Mouse (Mus musculus): Measurements from ENCODE around the gene Olfr1442. TPM values are rescaled to one million over a fixed set of nuclear protein-coding genes. Genes with fewer than 3 reads are reported as not detected.
A peak's percentile ranks its signal among the peaks of the same experiment; 100 is the strongest.

Olfr1442 gene
- polyA plus RNA-seq, 1 experiment: not detected

DNA sequence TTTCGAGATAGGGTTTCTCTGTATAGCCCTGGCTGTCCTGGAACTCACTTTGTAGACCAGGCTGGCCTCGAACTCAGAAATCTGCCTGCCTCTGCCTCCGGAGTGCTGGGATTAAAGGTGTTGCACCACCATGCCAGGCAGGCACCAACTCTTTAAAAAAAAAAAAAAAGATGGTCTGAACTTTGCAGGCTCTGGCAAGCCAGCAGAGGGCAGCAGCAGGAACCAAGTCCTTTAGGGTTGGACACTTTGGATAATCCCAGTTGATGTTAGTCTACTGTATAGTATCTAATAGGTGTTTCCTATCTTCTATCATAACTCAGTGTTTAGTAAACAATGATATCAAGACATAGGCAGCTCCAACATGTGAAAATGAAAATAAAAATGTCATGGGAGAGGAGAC lies 52.1 kb downstream of the Olfr1442 start:
- Histone ChIP-seq H3K27me3 (ENCODE audit: control insufficient read depth, insufficient read depth, low read length) (peaks cover 2% of the 10 kb centered on the region; the same call in 1 of the 2 replicates), H3K4me3 (ENCODE audit: extremely low read depth, insufficient read depth, insufficient read length) (no peak overlapping the region), H3K36me3 (ENCODE audit: control insufficient read depth, insufficient read depth, low read length) (no peaks in the 10 kb centered on the region), H3K4me1 (ENCODE audit: control insufficient read depth, insufficient read depth, insufficient read length) (no peaks in the 10 kb centered on the region), H3K27ac (ENCODE audit: insufficient read depth, low read length) (no peak overlapping the region)
- TF ChIP-seq POLR2A (IDR thresholded peaks at IDR 0.05; ENCODE audit: low read depth, low read length) (no peak), CTCF (IDR thresholded peaks at IDR 0.05; ENCODE audit: extremely low read depth, insufficient read depth, insufficient read length, insufficient replicate concordance) (peak; percentile 23; the same call in 1 of the 2 replicates)
- WGBS: 64% methylated on average over 3 of the region's 3 CpGs
- DNase-seq (ENCODE audit: low read depth in 1 of 2, low spot score in 2 of 2): peak in 1 of 2 experiments; percentile 6

GRCm38 (mm10) chr19:12725851-12726250 lies 55.6 kb downstream of the Olfr1442 start:
- Histone ChIP-seq H3K27me3 (ENCODE audit: control insufficient read depth, insufficient read depth, low read length) (peaks cover 2% of the 10 kb centered on the region; the same call in 1 of the 2 replicates), H3K4me3 (ENCODE audit: extremely low read depth, insufficient read depth, insufficient read length) (no peak overlapping the region), H3K36me3 (ENCODE audit: control insufficient read depth, insufficient read depth, low read length) (no peaks in the 10 kb centered on the region), H3K4me1 (ENCODE audit: control insufficient read depth, insufficient read depth, insufficient read length) (no peaks in the 10 kb centered on the region), H3K27ac (ENCODE audit: insufficient read depth, low read length) (no peak overlapping the region)
- no peak for DNase-seq (ENCODE audit: low read depth in 1 of 2, low spot score in 2 of 2)
- TF ChIP-seq POLR2A (IDR thresholded peaks at IDR 0.05; ENCODE audit: low read depth, low read length) (no peak), CTCF (IDR thresholded peaks at IDR 0.05; ENCODE audit: extremely low read depth, insufficient read depth, insufficient read length, insufficient replicate concordance) (no peak)
- WGBS: 58% methylated on average over 1 of the region's 1 CpGs

Other genes starting within 250 kb of the Olfr1442 start
- not detected in 2 replicates for gene Pfpl, start 242.5 kb upstream of the Olfr1442 start, polyA plus RNA-seq (2012; rRNA removed)
- gene Mpeg1, start 209.7 kb upstream of the Olfr1442 start, polyA plus RNA-seq (2012; rRNA removed): 30.5 and 41.7 TPM in 2 replicates
- gene Dtx4, start 169.0 kb upstream of the Olfr1442 start, polyA plus RNA-seq (2012; rRNA removed): 4.3 TPM in 2 replicates
- gene Fam111a, start 124.7 kb upstream of the Olfr1442 start, polyA plus RNA-seq (2012; rRNA removed): 4.9 and 6.4 TPM in 2 replicates
- not detected in 2 replicates for gene Gm4952, start 70.5 kb upstream of the Olfr1442 start, polyA plus RNA-seq (2012; rRNA removed)
- not detected in 2 replicates for gene Glyat, start 37.1 kb upstream of the Olfr1442 start, polyA plus RNA-seq (2012; rRNA removed)
- gene Olfr1443, start 7.7 kb downstream of the Olfr1442 start, polyA plus RNA-seq (2012; rRNA removed): not detected in 2 replicates
- 0.30 TPM in 1 of 2 replicates, not detected in the other for gene Keg1, start 25.3 kb downstream of the Olfr1442 start, polyA plus RNA-seq (2012; rRNA removed)
- 0.40 and 0.82 TPM in 2 replicates for gene Cntf, start 95.2 kb downstream of the Olfr1442 start, polyA plus RNA-seq (2012; rRNA removed)
- gene Zfp91, start 125.7 kb downstream of the Olfr1442 start, polyA plus RNA-seq (2012; rRNA removed): 7.2 and 7.5 TPM in 2 replicates
- gene Lpxn, start 125.8 kb downstream of the Olfr1442 start, polyA plus RNA-seq (2012; rRNA removed): 25.1 and 29.6 TPM in 2 replicates
- gene Gm5244, start 176.2 kb downstream of the Olfr1442 start, polyA plus RNA-seq (2012; rRNA removed): 0.18 TPM in 1 of 2 replicates, not detected in the other
- gene Olfr1444, start 186.8 kb downstream of the Olfr1442 start, polyA plus RNA-seq (2012; rRNA removed): 0.16 and 0.20 TPM in 2 replicates
- gene Olfr1445, start 213.4 kb downstream of the Olfr1442 start, polyA plus RNA-seq (2012; rRNA removed): not detected in 2 replicates
- not detected in 2 replicates for gene Olfr1446, start 223.1 kb downstream of the Olfr1442 start, polyA plus RNA-seq (2012; rRNA removed)
- gene Olfr1447, start 233.3 kb downstream of the Olfr1442 start, polyA plus RNA-seq (2012; rRNA removed): not detected in 2 replicates